Mouse (Mus musculus): Measurements from ENCODE around the gene Arhgap45.

Gene Arhgap45

DNA sequence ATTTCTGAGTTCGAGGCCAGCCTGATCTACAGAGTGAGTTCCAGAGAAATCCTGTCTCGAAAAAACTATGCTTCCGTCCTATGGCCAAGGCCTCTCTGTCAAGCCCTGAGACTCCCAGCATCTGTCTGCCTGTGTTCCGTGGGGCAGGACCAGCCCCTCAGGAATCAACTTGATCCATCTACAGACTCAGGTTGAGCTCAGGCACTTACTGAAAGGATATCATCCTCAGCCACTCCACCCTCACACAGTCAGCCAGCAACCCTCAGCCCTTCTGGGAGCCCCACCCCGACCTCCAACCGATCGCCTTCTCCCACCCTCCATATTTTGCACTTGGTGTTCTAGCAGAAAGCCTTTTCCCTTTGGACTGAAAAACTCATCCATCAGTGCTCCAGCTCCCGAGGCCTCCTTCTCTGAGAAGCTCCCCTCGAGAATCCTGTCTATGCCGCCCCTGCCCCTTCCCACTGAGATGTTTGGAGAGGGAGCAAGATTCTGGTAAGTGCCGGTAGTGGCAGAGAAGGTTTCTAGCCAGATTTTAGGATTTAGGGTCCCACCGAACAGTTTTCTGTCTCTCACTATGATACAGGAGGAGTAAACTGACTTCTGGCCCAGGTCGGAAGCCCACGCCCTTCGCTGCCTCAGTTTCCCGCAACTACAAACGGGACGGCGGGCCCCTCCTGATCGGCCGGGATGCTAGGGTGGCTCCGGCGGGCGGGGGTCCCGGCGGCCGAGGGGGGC is 28.5 kb upstream of the Arhgap45 start:
- no peak for DNase-seq (ENCODE audit: low spot score)

DNA sequence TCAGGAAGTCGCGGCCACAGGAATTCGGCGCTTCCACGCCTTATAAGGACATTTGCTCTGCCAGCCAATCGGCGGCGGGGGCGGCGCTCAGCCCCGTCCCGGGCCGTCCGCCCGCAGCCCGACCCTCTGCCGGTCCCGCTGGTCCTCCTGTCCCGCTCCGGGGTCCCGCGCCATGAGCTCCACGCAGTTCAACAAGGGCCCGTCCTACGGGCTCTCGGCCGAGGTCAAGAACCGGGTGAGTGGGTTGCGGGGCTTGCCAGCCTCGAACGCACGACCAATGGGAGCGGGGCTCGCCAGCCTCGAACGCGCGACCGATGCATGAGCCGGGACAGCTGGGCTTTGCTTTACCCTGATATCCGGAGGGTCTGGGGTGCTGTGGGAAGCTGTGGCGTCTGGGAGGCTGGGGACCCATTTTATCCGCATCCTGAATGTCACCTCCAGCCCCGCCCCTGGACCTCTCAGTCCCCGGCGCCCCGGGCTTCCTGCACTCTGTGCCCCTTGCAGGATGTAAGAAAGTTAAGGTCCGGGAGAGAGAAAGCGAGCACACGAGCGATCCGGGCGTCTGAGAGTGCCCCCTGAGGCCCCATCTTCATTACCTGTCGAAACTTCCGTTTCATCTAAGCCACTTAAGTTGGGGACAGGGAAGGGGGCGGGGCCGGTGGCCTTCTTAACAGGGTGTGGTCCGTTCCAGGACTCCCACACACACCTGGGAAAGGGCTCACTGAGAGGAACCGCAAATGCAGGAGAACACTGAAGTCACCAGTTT is 27.8 kb upstream of the Arhgap45 start, which contains the start of gene Cnn2:
Cnn2 (plus strand) TSS at position 79 of the 766 bp plus-strand sequence.
- DNase-seq (ENCODE audit: low spot score): no peak

DNA sequence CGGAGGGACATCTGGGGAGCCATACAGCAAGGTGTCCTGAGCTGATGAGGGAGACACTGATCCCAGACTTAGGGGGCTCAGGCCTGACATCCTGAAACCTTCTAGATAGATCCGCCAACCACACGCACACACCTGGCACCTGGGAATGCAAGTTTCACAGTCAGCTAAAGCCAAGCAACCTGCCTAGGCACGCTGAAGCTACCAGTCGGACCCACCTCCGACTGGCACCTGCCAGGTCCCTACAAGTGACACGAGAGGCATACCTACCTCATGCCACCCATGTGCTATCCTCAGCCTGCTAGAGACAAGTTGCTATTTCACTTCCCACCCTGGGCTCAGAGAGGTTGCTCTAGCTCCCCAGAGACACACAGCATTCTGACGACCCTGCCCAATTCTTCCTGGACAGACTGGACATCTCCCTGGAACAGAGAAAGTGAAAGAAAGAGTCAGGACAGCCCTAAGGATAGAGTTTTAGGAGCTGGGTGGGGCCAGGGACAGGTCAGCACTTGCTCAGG is 27.1 kb upstream of the Arhgap45 start:
- no peak for DNase-seq (ENCODE audit: low spot score)

DNA sequence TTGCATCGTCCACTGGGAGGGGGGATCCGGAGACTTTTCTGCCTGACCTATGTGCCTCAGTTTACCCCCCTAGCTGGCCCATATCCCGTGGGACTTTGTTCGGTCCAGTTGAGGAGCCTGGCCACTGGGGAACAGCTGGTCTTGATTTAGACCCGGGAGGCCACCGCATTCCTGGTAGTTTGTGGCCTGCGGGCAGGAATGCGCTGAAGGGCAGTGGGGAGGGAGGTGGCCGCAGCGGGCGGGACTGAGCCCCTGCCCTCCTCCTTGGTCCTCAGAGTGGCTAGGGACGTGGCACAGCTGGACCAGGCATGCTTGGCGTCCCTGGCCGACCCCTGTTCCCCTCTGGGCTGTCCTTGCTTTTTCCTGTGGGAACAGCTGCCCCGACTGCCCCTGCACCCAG is 26.6 kb upstream of the Arhgap45 start:
- no peak for DNase-seq (ENCODE audit: low spot score)

DNA sequence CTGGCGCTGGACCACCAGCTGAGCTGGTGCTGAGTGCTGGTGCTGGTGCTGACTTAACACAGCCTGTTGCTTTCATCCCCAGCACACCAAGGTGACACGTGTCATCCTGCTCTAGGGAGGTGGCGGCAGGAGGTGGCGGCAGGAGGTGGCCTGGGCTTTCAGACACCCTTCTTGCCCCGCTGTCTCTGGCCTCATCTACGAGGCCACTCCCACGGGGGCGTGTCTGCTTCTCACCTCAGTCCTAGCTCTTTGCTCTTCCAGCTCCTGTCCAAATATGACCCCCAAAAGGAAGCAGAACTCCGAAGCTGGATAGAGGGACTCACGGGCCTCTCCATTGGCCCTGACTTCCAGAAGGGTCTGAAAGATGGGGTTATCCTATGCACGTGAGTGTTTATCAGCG is 25.4 kb upstream of the Arhgap45 start:
- no peak for DNase-seq (ENCODE audit: low spot score)

DNA sequence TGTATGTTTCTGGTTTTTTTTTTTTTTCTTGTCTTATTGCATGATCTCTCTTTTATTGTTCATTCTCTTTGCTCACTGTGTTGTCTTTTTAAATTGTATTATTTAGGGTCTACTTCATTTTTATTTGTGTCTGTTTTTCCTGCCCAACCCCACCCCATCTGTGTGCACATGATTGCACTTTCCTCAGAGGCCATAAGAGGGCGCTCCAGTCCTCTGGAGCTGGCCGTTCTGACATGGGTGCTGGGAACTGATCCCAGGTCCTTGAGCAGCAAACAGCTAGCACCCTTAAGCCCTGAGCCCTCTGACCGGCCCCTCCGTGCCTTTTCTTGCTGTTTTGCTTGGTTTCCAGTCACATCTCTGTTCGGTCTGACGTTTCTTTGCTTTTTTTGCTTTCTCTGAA is 24.9 kb upstream of the Arhgap45 start:
- DNase-seq (ENCODE audit: low spot score): no peak

DNA sequence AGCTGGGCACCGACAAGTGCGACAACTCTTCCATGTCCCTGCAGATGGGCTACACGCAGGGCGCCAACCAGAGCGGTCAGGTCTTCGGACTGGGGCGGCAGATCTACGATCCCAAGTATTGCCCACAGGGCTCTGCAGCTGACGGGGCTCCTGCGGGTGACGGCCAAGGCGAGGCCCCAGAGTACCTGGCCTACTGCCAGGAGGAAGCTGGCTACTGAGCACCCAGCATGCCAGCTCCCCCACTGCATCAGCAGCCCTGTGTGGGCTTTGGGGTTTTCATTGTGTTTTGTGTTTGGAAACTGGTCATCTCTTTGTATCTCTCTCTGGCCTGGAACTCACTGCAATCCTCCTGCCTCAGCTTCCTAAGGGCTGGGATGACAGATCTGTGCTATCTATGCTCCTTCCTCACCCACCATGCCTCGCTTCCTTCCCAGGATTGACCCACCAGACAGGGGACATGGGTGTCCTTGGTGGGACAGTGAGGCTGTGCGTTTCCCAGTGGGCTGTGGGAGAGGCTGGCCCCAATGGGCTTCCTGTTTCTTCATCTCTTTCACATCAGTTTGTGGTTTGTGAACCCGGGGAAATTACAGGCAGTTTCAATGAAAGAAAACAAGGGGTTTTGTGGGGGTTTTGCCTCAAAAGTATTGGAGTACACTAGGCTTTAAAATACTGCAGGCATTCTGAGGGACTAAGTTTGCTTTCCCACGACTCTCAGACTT is 21.9 kb upstream of the Arhgap45 start:
- no peak for DNase-seq (ENCODE audit: low spot score)

DNA sequence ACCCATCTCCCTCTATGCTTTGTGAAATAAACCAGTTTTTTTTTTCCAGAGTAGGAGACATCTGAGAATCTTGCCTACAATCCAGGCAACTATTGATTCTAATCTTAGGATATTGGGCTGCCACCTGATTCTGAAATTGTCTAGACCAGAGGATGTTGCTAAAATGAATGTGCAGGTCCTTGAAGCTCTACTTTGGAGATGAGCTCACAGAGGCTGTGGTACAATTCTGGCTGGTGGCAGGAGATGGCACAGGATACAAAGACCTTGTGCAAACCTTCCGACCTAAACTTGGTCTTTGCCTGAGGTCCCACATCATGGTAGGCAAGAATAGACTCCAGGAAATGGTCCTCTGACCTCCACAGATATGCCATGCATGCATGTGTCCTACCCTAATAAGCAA is 20.8 kb upstream of the Arhgap45 start:
- DNase-seq (ENCODE audit: low spot score): no peak

DNA sequence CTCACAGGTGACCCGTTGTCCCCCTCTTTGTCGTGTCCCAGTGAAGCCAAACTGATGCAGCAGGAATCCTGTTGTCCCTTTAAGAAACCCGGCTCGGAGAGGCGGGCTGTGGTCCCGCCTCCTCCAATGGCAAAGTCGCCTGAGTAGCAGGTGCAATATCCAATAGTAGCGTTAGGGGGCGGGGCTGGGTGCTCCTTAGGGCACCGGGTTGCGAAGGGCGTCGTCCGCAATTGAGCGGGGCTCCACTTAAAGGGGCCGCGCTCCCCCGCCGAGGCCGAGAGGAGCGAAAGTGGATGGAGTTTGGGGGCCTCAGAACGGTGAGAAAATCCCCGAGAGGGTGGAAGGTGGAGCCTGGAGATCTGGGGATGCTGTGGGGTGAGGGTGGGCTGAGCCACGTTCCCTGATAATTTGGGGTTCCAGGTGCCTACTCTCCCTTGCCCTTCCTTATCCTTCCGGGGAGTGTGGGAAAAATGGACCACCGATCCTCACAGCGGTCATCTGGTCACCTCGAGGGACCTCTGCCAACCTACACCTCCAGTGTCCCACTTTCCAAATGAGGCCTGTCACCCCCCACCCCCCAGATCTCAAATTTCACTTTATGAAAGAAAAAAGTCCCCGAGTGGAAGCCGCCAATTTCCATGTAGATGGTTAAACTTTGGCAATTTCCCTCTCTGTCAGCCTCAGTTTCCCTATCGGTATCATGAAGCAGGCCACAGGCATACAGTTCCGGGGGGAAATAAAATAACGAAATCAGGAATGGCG is 20.0 kb upstream of the Arhgap45 start, which contains the start of gene Abca7:
Abca7 (plus strand) TSS at position 223 of the 762 bp plus-strand sequence.
- DNase-seq (ENCODE audit: low spot score): peak; percentile 87

DNA sequence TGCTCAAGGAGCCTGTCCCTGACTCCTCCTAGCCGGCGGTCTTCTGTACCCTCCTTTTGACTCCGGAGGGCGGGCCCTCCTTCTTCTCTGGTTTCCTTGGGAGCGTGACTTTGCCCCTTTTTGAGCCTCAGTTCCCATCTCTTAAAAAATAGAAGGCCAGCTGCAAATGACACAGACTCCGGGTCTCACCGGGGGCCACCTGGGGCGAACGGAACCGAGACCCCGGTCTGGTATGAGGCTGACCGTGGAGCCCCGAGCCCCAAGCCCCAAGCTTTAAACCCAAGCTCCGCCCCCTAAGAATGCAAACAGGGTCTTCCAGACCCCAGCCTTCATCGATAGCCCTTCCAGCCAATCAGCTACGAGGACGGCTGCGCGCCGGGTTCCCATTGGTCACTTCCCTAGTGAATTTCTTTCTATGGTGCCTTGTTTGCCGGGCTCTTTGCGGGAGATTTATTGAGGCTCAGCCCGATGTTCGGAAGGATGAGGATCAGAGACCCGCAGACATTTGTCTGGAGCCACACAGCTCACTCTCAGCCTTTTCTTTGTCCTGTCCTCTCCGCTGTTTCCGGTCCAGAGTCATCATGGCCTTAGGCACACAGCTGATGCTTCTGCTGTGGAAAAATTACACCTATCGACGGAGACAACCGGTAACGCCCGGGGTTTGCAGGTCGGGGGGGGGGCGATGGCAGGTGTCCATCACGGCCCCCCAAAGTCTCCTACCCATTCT is 19.3 kb upstream of the Arhgap45 start:
- no peak for DNase-seq (ENCODE audit: low spot score)

DNA sequence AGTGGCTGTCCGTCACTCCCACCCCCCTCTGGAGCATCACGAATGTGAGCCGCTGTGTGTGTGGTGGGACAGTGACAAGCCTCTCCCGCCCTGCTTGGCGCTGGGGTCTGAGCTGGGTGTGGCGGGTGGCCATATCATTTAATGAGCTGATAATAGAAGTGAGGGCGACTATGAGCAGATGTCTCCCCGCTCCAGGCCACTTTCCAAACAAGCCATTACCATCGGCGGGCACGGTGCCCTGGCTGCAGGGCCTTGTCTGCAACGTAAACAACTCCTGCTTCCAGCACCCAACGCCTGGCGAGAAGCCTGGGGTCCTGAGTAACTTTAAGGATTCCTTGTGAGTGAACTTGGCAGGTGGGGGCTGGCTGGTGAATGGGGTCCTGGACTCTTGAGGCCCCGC is 18.6 kb upstream of the Arhgap45 start:
- DNase-seq (ENCODE audit: low spot score): no peak

DNA sequence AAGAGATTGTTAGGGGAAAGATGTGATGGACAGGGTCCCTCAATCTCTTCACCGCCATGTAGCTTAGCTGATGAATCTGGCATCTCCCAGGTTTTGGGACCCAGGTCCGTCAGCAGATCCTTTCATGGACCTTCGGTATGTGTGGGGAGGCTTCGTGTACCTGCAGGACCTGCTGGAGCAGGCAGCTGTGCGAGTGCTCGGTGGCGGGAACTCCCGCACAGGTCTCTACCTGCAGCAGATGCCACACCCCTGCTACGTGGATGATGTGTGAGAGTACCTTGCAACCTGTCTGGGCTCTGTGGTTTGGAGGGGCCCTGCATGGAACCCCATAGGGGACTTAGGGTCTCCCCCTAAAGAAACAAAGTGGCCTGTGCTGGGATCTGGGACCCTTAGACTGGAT is 14.5 kb upstream of the Arhgap45 start:
- DNase-seq (ENCODE audit: low spot score): no peak

DNA sequence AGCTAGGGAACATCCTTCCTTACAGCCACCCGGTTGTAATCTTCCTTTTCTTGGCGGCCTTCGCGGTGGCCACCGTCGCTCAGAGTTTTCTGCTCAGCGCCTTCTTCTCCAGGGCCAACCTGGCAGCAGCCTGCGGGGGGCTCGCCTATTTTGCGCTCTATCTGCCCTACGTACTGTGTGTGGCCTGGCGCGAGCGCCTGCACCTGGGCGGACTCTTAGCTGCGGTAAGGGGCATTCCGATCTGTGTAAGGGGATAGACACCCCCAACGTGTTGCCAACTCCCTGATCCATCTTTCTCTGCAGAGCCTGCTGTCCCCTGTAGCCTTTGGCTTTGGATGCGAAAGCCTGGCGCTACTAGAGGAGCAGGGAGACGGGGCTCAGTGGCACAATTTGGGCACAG is 13.6 kb upstream of the Arhgap45 start:
- DNase-seq (ENCODE audit: low spot score): no peak

DNA sequence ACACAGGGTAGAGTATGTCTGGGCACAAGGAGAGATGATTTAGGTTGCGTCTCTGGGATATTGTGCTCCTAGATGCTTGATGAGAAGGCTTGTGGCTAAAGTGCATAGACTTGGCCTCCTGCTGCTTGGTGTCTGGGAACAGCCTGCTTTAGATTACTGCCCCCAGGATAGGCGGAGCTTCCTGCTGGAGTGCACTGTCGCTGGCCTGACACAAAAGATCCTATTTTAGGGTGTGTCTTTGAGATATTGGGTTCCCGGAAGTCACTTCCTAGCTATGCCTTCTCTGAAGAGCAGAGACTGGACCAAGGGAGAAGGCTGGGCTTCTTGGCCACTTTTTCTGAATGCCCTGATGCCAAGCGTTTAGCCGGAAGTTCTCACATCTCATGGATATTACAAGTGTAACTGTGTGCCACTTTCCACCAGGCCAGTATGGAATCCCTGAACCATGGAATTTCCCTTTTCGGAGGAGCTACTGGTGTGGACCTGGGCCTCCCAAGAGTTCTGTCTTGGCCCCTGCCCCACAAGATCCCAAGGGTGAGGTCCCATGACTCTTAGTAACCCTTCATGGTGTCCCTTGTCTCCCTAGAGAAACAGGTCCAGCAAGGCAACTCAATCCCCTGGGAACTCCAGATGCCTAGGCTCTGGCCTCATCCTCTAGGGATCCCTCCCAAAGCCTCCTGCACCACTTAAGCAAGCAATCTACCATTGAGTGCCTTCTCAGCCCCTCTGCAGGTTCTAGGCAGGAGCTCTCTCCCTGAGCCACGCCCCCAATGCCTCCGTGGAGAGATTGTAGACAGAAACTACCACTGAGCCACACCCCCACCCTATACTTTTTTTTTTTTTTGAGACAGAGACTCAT is 12.8 kb upstream of the Arhgap45 start:
- DNase-seq (ENCODE audit: low spot score): no peak

DNA sequence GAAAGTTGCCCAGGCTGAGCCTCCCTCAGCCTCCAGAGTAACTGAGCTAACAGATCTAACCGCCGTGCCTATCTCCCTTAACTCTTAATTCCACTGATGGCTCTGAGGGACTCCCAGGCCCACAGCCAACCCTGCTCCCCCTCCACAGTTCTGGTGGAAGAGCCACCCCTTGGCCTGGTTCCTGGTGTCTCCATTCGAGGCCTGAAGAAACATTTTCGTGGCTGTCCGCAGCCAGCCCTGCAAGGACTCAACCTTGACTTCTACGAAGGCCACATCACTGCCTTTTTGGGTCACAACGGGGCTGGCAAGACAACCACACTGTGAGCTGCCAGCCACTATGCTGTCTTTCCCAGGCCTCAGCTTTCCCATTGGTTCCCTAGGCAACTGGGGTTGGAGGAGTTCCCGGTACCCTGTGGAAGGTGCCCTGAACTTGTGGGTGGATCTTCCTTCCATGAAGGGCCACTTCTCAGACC is 12.2 kb upstream of the Arhgap45 start:
- DNase-seq (ENCODE audit: low spot score): no peak

DNA sequence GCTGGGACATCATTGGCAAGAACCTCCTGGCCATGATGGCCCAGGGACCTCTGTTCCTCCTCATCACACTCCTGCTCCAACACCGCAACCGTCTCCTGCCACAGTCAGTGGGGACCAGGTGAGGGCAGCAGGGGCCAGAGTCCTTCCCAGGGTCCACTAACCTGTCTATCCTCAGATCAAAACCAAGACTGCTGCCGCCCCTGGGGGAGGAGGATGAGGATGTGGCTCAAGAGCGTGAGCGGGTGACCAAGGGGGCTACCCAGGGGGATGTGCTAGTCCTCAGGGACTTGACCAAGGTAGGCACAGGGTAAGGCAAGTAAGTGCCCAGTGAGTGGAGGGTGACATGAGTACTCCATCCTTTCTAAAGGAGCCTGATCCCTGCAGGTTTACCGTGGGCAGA is 4.7 kb upstream of the Arhgap45 start:
- DNase-seq (ENCODE audit: low spot score): no peak

DNA sequence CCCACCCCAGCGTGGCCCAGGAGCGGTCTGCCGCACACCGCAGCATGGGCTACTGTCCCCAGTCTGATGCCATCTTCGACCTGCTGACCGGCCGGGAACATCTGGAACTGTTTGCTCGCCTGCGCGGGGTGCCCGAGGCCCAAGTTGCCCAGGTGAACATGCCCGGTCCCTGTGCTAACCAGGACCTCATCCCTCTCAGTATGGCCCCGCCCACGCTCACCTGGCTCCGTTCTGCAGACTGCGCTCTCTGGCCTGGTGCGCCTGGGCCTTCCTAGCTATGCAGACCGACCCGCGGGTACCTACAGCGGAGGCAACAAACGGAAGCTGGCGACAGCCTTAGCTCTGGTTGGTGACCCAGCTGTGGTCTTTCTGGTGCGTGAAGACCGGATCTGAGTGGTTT is 2.8 kb upstream of the Arhgap45 start:
- DNase-seq (ENCODE audit: low spot score): no peak

DNA sequence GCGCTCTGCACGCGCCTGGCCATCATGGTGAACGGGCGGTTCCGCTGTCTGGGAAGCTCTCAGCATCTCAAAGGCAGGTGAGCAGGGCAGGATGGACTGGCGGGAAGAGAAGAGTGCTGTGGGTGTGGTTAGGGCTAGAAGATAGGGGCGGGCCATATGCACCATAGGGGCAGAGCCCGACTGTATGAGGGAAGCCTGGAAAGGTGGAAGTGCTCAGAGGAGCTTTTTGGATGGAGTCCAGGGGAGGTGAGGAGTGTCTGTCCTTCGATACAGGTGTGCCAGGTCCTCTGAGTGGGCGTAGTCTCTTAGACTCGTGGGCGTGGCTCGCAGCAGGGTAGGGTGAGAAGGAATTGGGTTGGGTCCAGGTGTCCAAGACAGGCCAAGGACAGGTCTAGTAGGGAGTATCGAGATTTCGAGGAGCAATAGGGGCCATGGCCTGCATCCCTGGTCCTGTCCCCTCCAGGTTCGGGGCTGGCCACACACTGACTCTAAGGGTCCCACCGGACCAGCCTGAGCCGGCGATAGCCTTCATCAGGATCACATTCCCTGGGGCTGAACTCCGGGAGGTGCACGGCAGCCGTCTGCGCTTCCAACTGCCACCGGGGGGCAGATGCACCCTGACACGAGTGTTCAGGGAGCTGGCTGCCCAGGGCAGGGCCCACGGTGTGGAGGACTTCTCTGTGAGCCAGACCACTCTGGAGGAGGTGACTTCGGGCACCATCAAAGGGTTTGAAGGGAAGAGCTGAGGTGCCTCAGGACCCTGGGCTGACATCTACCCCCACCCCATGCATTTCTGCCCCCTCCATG is 1.8 kb upstream of the Arhgap45 start:
- no peak for DNase-seq (ENCODE audit: low spot score)

DNA sequence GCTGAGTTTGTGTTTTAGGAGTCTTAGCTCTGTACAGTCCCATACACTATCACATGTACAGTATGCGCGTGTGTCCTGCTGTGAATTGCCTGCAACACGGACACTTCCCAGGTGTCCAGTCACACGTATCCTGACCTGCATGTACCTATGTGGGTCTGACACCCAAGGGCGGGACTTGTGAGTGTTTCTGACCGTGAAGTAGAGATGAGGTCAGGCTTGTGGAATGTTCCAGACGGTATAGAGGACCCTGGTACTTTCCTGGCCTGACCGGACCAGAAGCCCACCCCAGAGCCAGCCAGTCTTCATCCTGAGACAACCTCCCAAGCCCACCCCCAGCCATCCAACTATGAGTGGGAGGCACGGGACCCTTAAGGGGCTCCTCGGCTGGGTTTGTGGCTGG is 870 bp upstream of the Arhgap45 start:
- DNase-seq (ENCODE audit: low spot score): no peak
